Mouse (Mus musculus) limb, embryonic 10.5 days (tissue): ENCODE measurements around the gene Fabp6. TPM values are rescaled to one million over a fixed set of nuclear protein-coding genes. Genes with fewer than 3 reads are reported as not detected.

ENCODE experiments used
- DNase-seq: peaks from one replicate; pipeline ENCODE4 v3.0.0-alpha.2; 2017; ENCODE audit warnings: low spot score
- H3K27ac ChIP-seq: fragments of 300-500 bp; sonication (generic); 2 replicates; pipeline ENCODE4 v1.5.1; 2016; ENCODE audit warnings: mild to moderate bottlenecking
- H3K27me3 ChIP-seq: fragments of 300-500 bp; sonication (generic); 2 replicates; pipeline ENCODE4 v1.6.1; 2016; ENCODE audit warnings: low read depth, mild to moderate bottlenecking; ENCODE audit not compliant: poor library complexity, severe bottlenecking
- H3K36me3 ChIP-seq: fragments of 300-500 bp; sonication (generic); 2 replicates; pipeline ENCODE4 v1.6.1; 2016; ENCODE audit warnings: mild to moderate bottlenecking, moderate library complexity
- H3K4me1 ChIP-seq: fragments of 300-500 bp; sonication (generic); 2 replicates; pipeline ENCODE4 v1.6.1; 2016
- H3K4me3 ChIP-seq: fragments of 300-500 bp; sonication (generic); 2 replicates; pipeline ENCODE4 v1.5.1; 2016; ENCODE audit warnings: mild to moderate bottlenecking, moderate library complexity
- H3K9me3 ChIP-seq: fragments of 300-500 bp; sonication (generic); replicated peaks from 2 replicates; pipeline ENCODE4 v1.6.1; 2016; ENCODE audit warnings: mild to moderate bottlenecking
- WGBS: fragments of 180-500 bp; shearing (Covaris S2); methylation state at CpG from one replicate; pipeline ENCODE4 v1.1.7; 2016; 5-methylcytosine and 5-hydroxymethylcytosine counted together
- polyA plus RNA-seq: library from polyadenylated mRNA; unstranded; fragments of >200 nt; fragmentation: Nextera tagmentation; extraction: Ambion mirVana; gene quantifications from 2 replicates; pipeline ENCODE4 v1.2.1, GENCODE M21; 2016

Fabp6 gene
- polyA plus RNA-seq, 1 experiment from 2014 or later, result not detected

DNA sequence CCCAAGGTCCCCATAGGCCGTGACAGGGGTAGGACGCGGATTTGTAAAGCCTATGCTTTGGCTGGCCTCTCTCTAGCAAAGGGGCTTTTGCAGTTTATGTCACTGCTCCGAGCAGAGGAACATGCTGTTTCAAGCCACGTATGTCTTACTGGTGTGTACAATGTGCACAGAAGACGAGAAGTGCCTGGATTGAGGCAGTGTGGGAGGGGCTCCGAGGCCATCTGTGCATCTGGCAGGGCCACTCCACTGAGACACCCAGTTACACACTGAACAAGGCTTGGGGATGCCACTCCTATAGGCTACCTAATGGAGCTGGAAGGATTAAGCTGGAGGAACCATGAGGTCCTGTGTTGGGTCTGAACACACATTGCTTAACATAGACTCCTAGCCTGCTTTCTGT lies 17.1 kb upstream of the Fabp6 start:
- no peaks in the 10 kb centered on the region for H3K36me3 ChIP-seq
- H3K4me1 ChIP-seq, result no peaks in the 10 kb centered on the region
- no peaks in the 10 kb centered on the region for H3K27me3 ChIP-seq
- 79% methylated on average over 7 of the region's 7 CpGs for WGBS
- H3K27ac ChIP-seq, result no peak overlapping the region
- H3K9me3 ChIP-seq, result no peaks in the 10 kb centered on the region
- no peak for DNase-seq
- no peak overlapping the region for H3K4me3 ChIP-seq

DNA sequence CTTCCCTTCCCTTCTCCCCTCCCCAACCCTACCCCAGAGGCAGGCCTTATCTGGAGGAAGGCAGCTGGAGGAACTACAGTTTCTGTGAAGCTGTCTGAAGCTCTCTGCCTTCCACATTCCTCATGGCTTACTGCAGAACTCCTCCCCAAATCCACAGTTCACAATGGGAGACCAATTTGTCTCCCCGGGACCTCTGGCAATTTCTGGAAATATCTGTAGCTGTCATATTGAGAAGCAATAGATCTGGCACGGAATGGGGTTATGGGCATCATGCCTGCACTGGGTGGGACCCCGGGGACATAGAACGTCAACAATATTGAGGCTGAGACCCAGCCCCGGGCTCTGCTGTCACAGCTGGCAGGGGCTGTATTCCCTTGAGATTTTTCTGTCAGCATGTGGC lies 16.6 kb upstream of the Fabp6 start:
- Histone ChIP-seq H3K27ac (0 out of 2 replicates have a peak overlapping the region, but pooled peaks have one; percentile 26), H3K27me3 (no peaks in the 10 kb centered on the region), H3K4me1 (peaks cover 4% of the 10 kb centered on the region), H3K4me3 (no peak overlapping the region), H3K9me3 (no peaks in the 10 kb centered on the region), H3K36me3 (no peaks in the 10 kb centered on the region)
- DNase-seq, result no peak
- WGBS, result 85% methylated on average over 5 of the region's 5 CpGs

DNA sequence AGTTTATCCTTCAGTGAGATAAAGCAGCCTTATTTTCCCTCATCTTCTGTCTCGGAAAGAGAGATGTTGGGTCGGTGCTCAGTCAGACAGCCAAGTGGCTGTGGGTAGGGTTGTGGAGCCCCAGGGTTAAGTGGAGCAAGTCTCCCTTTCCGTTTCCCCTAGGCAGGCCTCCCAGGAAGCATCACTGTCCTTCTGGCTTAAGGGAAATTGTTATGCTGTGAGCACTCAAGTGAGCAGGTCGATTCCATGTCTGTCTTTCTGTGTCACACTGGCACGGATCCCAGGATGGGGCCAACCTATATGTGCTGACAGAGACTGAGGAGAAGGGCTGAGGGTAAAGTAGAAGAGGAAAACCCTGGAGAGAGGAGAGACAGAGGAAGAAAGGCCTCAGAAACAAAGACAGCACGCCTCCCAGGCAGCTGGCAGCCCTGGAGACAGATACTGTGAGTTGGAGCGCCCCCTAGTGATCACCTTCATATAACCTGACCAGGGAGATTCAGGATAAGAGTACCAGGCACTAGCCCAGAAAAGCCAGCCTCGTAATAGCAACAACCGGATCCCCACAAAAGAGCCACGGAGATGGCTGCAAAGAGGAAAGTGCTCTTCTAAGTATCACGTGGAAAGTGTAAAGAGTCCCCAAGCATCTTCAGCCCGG lies 11.6 kb upstream of the Fabp6 start:
- Histone ChIP-seq H3K4me3 (no peak overlapping the region), H3K4me1 (peaks cover 7% of the 10 kb centered on the region), H3K36me3 (no peaks in the 10 kb centered on the region), H3K27ac (peak overlapping the region; percentile 85), H3K9me3 (no peaks in the 10 kb centered on the region), H3K27me3 (no peaks in the 10 kb centered on the region)
- peak; percentile 93 for DNase-seq
- WGBS, result 32% methylated on average over 12 of the region's 12 CpGs

DNA sequence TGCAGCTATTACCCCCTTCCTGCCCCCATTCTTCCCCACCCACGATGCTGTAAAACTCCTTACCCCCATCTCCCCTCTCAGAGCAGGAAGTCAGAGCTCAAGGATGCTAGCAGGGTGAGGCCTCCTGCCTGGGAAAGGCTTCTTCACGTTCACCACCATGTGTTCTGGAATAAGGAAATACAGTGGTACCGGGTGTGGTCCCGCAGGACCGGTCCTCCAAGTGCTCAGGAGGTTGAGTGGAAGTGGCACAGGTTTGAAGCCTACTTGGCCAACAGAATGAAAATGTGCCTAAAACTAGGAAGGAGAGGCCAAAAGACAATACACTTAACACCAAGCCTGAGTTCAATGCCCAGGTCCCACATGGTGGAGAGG lies 9.3 kb upstream of the Fabp6 start:
- 72% methylated on average over 5 of the region's 5 CpGs for WGBS
- no peak overlapping the region for H3K4me3 ChIP-seq
- no peaks in the 10 kb centered on the region for H3K27me3 ChIP-seq

DNA sequence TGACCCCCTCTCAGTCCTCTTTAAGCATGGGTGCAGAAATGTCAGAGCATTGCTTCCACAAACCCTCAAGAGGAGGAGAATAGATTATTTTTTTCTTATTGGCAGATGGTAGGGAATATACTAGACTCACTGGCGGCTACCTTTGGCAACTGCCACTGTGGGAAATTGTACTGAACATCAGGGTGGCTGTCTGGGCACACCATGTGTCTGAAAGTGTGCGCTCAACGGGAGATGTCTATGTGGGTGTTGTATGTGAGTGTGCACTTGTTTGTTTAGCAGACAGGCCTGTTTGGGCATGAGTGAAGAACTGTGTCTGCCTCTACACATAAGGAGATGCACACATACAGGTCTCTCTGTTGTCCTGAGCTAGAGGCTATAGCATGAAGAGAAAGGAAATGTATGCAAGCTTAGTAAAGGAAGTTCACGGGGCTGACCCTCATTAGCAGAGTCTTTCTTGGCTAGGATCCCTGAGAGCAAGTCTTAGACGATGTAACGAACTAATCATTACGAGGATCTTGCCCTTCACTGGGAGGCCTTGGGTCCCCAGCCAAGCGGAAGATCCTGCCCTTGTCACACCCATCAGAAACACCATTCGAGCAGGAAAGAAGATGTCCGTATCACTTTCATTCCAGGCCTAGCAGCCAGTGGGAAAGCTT lies 8.8 kb upstream of the Fabp6 start:
- H3K27me3 ChIP-seq, result no peaks in the 10 kb centered on the region
- no peak overlapping the region for H3K4me3 ChIP-seq
- H3K4me1 ChIP-seq, result peaks cover 7% of the 10 kb centered on the region
- DNase-seq, result no peak
- WGBS, result 78% methylated on average over 10 of the region's 10 CpGs
- H3K9me3 ChIP-seq, result no peaks in the 10 kb centered on the region
- no peak overlapping the region for H3K27ac ChIP-seq
- no peaks in the 10 kb centered on the region for H3K36me3 ChIP-seq

More for the DNA sequence above, 9.3 kb upstream of the Fabp6 start:
- no peak overlapping the region for H3K27ac ChIP-seq
- H3K9me3 ChIP-seq, result no peaks in the 10 kb centered on the region
- no peaks in the 10 kb centered on the region for H3K36me3 ChIP-seq
- H3K4me1 ChIP-seq, result peaks cover 7% of the 10 kb centered on the region
- DNase-seq, result no peak

DNA sequence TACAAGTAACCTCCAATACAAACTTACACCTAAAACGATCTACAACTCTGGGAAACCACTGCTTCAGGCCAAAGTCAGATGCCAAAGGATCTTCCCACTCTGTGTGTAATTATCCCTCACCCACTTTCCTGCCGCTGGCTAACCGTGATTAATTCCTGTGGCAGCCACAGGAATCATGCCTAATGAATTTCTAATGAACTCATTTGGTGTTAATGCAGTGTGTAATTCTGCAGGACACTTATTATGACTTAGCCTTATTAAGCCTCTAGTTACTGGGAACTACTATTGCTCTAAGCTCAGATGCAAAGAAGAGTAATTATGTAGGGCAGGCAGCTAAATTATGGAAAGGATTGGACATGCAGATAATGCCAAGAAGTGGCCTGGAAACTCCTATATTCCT lies 7.1 kb upstream of the Fabp6 start:
- WGBS, result 74% methylated on average over 3 of the region's 3 CpGs
- Histone ChIP-seq H3K4me1 (peaks cover 7% of the 10 kb centered on the region), H3K4me3 (no peak overlapping the region), H3K27ac (no peak overlapping the region), H3K27me3 (no peaks in the 10 kb centered on the region), H3K36me3 (no peaks in the 10 kb centered on the region), H3K9me3 (no peaks in the 10 kb centered on the region)
- no peak for DNase-seq

DNA sequence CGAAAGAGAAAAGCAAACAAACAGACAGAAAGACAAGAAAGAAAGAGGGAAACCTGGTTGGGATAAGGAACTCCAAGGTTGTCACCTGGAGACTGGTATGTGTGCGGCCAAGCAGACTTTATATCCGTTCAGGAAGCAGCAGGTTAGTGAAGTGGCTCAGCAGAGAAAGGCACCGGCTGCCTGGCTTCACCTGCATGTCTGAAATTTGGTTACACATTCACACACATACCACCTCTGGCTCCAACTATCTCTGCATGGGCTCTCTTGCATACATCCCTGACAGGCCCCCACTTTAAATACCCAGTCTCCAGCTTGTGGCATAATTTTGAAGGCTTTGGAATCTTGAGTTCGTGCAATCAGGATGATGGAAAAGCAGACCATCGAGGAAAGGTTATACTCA lies 4.5 kb upstream of the Fabp6 start:
- Histone ChIP-seq H3K27me3 (no peaks in the 10 kb centered on the region), H3K4me3 (no peak overlapping the region), H3K27ac (no peak overlapping the region), H3K36me3 (no peaks in the 10 kb centered on the region), H3K9me3 (no peaks in the 10 kb centered on the region), H3K4me1 (no peaks in the 10 kb centered on the region)
- DNase-seq, result no peak
- 87% methylated on average over 6 of the region's 6 CpGs for WGBS

DNA sequence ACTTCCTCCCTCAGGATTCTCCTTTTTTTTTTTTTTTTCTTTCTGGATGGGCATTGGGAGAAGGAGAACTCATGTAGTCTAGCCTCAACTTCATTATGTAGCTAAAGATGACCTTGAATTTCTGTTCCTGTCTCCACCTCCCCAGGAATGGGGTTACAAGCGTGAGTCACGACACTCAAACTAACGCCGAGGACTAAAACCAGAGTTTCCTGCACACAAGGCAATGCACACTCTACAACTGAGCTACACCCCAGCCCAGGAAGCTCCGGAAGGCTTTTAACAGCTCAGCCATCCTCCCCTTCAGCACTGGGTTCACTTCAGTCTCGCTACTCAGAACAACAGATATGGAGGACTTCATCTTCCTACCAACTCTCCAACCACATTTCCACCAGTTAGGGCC lies 3.6 kb upstream of the Fabp6 start:
- Histone ChIP-seq H3K36me3 (no peaks in the 10 kb centered on the region), H3K27ac (no peak overlapping the region), H3K27me3 (no peaks in the 10 kb centered on the region), H3K9me3 (no peaks in the 10 kb centered on the region), H3K4me3 (no peak overlapping the region), H3K4me1 (no peaks in the 10 kb centered on the region)
- DNase-seq, result no peak
- WGBS, result 84% methylated on average over 6 of the region's 6 CpGs

DNA sequence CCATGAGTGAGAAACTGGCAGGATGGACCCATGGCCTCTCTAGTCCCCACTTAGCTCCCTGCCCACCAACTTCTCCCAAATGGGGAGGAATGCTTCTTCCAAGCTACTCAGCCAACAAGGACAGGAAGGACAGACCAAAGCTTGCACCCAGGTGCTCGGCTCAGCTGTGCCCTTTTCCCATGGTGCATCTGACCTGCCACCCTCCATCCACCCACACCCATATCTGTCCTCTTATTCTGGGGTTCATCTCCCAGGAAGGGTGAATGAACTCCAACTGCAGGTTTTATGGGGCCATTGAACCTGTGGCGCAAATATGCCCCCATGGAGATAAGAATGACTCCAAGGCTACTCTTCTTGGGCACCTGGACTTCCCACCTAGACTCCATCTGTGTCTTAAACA lies 2.9 kb upstream of the Fabp6 start:
- H3K36me3 ChIP-seq, result no peaks in the 10 kb centered on the region
- 92% methylated on average over 2 of the region's 2 CpGs for WGBS

DNA sequence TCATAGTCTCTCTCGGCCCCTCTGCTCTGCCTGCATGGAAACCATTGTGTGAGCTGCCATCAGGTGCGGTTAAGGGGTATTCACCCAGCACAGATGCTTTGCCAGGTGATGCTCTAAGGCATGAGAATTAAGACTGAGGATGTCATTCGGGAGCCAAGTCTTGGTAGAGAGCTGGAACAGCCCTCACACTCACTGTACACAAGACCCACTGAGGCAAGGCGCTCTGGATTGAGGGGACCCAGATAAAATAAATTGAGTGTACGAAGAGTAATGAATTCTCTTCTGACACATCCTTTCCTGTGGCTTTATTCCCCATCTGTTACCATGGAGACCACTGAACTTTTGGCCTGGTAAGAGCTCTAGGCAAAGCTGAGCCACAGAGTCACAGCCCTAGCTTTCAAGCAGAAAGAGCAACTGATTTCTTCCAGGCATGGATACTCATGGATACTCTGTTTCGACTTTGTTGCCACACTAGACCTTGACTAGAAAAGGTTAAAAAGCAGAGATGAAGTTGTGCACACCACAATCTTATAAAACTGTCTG lies 11.7 kb downstream of the Fabp6 start:
- 57% methylated on average over 6 of the region's 6 CpGs for WGBS
- Histone ChIP-seq H3K36me3 (peaks cover 48% of the 10 kb centered on the region), H3K4me1 (peaks cover 17% of the 10 kb centered on the region), H3K27ac (no peak overlapping the region), H3K27me3 (no peaks in the 10 kb centered on the region), H3K9me3 (no peaks in the 10 kb centered on the region), H3K4me3 (no peak overlapping the region)
- DNase-seq, result no peak

More for the DNA sequence above, 2.9 kb upstream of the Fabp6 start:
- Histone ChIP-seq H3K4me3 (no peak overlapping the region), H3K9me3 (no peaks in the 10 kb centered on the region), H3K27ac (no peak overlapping the region), H3K4me1 (no peaks in the 10 kb centered on the region), H3K27me3 (no peaks in the 10 kb centered on the region)
- no peak for DNase-seq

DNA sequence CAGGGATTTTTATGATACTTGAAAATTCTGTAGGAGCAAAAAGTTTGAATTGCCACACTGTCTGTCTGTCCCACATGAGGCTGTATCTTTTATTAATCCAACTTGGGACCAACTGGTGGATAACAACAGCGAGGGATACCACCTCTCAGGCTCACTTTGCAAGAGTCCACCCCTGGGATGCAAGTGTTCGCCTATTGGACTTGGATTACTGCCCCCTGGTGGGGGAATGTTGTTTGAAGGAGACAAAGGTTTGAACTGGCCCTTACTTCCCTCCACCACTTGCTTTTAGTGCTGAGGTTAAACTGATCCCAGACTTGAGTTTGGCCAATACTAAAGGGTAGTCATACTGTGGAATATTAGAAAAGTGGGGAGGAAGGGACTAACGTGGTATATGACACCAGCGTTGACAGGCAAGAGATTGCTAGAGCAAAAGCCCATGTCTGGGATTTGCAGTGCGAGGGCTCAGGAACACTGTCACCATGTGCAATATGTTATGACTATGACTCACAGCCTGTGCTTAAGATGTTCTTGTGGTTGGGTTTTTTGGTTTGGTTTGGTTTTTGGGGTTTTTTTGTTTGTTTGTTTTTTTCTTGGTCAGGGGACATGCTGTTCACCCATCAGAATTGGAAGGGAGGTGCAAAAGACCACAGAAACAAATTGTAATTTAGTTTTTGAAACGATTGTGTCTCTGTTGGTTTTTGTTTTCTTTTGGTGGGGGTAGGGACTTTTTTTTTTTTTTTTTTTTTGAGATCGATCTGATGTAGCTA lies 14.8 kb downstream of the Fabp6 start, which contains the start of gene 4933415A04Rik:
Gene 4933415A04Rik (plus strand): TSS at position 717 of the 767 bp plus-strand sequence.
- peaks cover 78% of the 10 kb centered on the region for H3K36me3 ChIP-seq

DNA sequence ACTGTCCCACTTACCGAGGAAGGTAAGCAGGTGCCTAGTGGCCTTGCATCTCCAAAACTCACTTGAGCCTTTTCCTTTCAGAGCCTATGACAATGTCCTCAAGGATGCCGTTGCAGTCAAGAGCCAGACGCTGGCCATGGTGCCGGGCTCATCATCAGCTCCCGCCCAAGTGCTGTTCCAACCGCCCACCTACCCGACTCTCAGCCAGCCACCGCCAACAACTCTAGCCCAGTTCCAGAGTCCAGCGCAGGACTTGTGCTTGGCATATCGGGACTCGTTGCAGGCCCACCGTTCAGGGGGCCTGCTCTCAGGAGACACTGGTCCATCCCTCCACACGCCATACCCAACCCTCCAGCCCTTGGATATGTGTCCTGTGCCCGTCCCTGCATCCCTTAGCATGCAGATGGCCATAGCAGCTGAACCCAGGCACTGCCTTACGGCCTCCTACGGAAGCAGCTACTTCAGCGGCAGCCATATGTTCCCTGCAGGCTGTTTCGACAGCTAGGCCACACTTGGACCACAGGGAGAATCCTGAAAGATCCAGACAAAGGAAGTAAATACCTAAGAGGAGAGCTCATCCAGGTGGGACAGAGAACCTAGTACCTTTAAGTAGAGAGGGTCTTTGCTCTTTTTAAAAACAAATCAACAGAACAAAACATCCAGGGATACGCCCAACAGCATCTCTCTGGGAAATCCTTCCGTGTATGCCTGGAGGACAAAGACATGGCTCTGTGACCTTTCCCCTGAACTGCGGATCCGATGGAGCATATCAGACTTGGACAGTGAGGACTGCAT lies 15.9 kb downstream of the Fabp6 start:
- peaks cover 89% of the 10 kb centered on the region for H3K36me3 ChIP-seq
- 95% methylated on average over 22 of the region's 22 CpGs for WGBS
- no peak for DNase-seq
- no peaks in the 10 kb centered on the region for H3K27me3 ChIP-seq
- H3K4me3 ChIP-seq, result no peak overlapping the region
- no peaks in the 10 kb centered on the region for H3K9me3 ChIP-seq
- H3K4me1 ChIP-seq, result peaks cover 13% of the 10 kb centered on the region
- H3K27ac ChIP-seq, result no peak overlapping the region

More for the DNA sequence above, 14.8 kb downstream of the Fabp6 start, which contains the start of gene 4933415A04Rik:
- H3K27me3 ChIP-seq, result no peaks in the 10 kb centered on the region
- DNase-seq, result peak; percentile 72
- no peak within 1 kb of the TSS for H3K27ac ChIP-seq
- 81% methylated on average over 7 of the region's 7 CpGs for WGBS
- no peaks in the 10 kb centered on the region for H3K9me3 ChIP-seq
- H3K4me1 ChIP-seq, result peaks cover 13% of the 10 kb centered on the region
- no peak within 1 kb of the TSS for H3K4me3 ChIP-seq
